Mouse (Mus musculus): Measurements from ENCODE around the gene Abcd3. TPM values are rescaled to one million over a fixed set of nuclear protein-coding genes. Genes with fewer than 3 reads are reported as not detected.

Abcd3 gene
- polyA plus RNA-seq, 1 experiment from 2014 or later: 58.1 TPM

Other genes with a start within 250 kb of the Abcd3 start
- not detected in 2 replicates for gene 4930432M17Rik, start 144.5 kb downstream of the Abcd3 start, polyA plus RNA-seq (2016; fragmentation: Nextera tagmentation; extraction: Ambion mirVana)
- gene F3, start 91.8 kb downstream of the Abcd3 start, polyA plus RNA-seq (2016; fragmentation: Nextera tagmentation; extraction: Ambion mirVana): 7.2 and 7.7 TPM in 2 replicates
- 49.4 and 59.8 TPM in 2 replicates for gene Arhgap29, start 137.2 kb upstream of the Abcd3 start, polyA plus RNA-seq (2016; fragmentation: Nextera tagmentation; extraction: Ambion mirVana)
- gene Abca4, start 229.1 kb upstream of the Abcd3 start, polyA plus RNA-seq (2016; fragmentation: Nextera tagmentation; extraction: Ambion mirVana): 1.8 and 2.2 TPM in 2 replicates